9 mouse cellular contexts compared by ENCODE assay signal in the genomic region with DNA sequence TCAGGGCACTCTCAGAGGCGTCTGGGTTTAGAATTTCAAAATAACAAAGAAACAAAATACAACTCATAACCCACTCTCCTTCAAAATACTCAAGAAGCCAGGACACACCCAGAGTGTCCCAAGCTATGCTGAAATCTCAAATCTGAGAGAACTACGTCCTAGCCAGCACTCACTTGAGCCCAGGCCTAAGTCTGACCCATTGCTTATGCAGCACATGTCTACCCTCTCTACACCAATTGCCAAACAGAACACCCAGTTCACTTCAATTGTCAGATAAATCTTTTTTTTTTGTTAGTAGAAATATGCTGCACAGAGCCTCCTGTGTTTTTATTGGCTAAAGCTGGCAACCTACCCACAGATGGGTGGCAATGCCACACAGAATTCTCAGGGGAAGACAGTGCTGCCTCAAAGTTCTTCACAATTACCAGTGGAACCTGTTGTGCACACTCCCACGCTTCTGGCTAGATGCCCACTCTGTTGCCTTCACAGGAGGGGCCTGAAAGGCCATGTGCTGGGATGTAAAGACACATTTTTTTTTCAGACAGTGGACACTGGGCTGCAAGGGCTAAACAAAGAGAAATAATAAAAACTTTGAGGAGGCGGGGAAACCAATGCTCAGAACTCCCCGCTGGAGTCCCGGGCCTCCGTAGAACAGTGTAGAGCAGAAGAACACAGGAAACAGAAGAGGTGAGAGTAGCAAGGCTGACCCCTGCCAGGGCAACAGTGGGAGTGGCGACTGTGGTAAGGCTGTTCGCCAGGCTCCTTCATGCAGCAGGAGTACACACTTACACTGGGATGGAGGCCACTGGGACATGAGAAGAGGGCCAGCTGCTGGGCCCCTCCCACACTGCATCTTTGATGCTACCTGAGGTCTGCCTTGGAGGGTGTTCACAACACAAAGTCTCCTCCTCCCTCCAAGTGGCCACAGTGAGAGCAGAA.
DNase-seq lines count a peak whose midpoint lies in the region; ATAC-seq lines count a peak whose summit lies in the region.
"Had no signal": no experiment of that assay in that cellular context is flagged by ENCODE, and none has a peak within 500 bp of the region (broad histone marks: within the 10 kb centered on the region; RNA-seq: fewer than 3 reads in every experiment).

No protein-coding gene starts in this region.

- H3K9me3 ChIP-seq in neural tube, embryonic 13.5 days, result no peaks in the 10 kb centered on the region

- peak; percentile 71 for ATAC-seq in neural tube, embryonic 13.5 days (ENCODE audit: low read depth)
- ATAC-seq in megakaryocyte progenitor cell, adult 5-6 weeks (replicated peaks; ENCODE audit: poor library complexity), result no peak

- H3K27ac ChIP-seq in neural tube, embryonic 13.5 days (replicated peaks), result no peak overlapping the region

- H3K4me3 ChIP-seq in neural tube, embryonic 13.5 days, result no peak overlapping the region

- no peak overlapping the region for H3K4me2 ChIP-seq in neural tube, embryonic 13.5 days
- H3K4me2 ChIP-seq: midbrain, embryonic 11.5 days had no signal

- H3K9ac ChIP-seq in neural tube, embryonic 13.5 days, result no peak overlapping the region

- no peaks in the 10 kb centered on the region for H3K27me3 ChIP-seq in neural tube, embryonic 13.5 days

- peaks cover 5% of the 10 kb centered on the region for H3K4me1 ChIP-seq in neural tube, embryonic 13.5 days (replicated peaks)

- 66% methylated on average over 9 of the region's 9 CpGs for WGBS in neural tube, embryonic 13.5 days

- no peaks in the 10 kb centered on the region for H3K36me3 ChIP-seq in neural tube, embryonic 13.5 days

- DNase-seq in adrenal gland, postnatal 14 days, result peak; percentile 14
- no peak for DNase-seq in adrenal gland, adult 2 months
- DNase-seq in kidney, postnatal 25 days, result peak; percentile 7 to 41
- no peak for DNase-seq in kidney, adult 18-20 months
- DNase-seq in cerebellum, postnatal 36 days, result peak; percentile 25
- no peak for DNase-seq in embryo, embryonic 9.5 days (ENCODE audit: extremely low spot score)

Comparison
In these comparisons a context has a peak if more than half of its experiments do, and no peak if none do; other contexts are left out.
1. DNase-seq: peak in adrenal gland, postnatal 14 days (single experiment), kidney, postnatal 25 days (2 of 2) and cerebellum, postnatal 36 days (2 of 2); none in adrenal gland, adult 2 months (single experiment), kidney, adult 18-20 months (single experiment) and embryo, embryonic 9.5 days (single experiment).